Mouse (Mus musculus) cerebellum, adult 9-10 months (tissue): ENCODE measurements around the gene Slc44a5.
A peak's percentile ranks its signal among the peaks of the same experiment; 100 is the strongest.
"Not testable (repeated sequence)": the region's sequence is repeated elsewhere in the genome, so short reads cannot be mapped to it uniquely, and the experiment has no call there.

Experiments used
- DNase-seq: peaks from one replicate; pipeline ENCODE4 v3.0.0; 2022

Gene Slc44a5

DNA sequence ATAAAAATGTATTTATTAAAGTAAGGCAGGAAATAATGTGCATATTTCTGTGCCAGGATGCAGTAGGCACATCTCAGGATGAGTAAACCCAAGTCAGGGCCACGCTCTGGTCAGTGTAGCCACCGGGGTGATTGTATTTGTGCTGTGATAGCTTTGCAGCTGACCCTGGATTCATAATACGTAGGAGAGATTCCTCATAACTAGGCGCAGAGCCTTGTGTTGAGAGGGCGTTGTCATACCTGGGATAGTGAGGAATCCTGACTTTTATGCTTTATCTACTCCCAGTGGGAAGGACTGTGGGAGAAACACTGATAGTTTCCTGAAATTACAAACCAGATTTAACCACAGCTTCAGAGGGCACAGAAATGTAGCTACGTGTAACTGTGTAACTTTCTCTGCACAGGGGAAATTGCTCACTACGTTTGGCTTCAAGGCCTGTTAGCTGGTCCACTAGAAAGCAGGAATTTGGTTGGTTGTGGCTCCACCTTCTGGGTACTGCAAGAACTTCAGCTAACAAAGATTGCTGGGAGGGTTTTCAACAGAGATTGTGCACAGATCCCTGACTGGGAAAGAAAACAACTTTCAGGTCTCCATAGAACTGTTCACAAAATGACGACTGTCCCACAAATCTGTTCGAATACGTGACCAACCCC is 253.0 kb downstream of the Slc44a5 start:
- DNase-seq, result peak; percentile 61

DNA sequence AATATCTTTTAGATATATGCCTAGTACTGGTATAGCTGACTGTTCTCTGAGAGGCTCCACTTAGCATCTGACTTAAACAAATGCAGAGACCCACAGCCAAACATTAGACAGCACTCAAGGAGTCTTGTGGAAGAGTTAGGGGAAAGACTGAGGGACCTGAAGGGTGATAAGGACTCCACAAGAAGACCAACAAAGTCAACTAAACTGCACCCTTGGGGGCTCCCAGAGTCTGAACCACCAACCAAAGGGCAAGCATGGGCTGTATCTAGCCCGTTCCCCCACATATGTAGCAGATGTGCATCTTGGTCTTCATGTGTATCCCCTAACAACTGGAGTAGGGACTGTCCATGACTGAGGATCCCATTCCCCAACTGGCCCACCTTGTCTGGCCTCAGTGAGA is 271.7 kb downstream of the Slc44a5 start:
- DNase-seq, result no peak

DNA sequence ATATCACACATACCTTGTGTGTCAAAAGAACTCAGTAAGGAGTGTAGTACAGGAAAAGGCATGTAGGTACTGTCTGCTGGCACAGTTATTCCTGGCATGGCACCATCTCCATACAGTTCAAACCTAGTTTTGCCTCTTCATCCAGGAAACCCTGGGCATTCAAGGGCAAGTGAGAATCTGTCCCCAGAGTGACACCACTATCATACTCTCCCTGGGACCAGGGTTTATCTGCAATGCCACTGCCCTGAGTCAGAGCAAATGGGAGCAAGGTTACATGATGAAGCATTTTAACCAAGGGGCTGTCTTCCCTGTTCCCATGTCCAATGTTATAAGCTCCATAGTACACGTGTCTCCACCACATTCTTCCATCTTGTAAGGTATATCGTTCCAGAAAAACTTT is 278.2 kb downstream of the Slc44a5 start:
- no peak for DNase-seq

DNA sequence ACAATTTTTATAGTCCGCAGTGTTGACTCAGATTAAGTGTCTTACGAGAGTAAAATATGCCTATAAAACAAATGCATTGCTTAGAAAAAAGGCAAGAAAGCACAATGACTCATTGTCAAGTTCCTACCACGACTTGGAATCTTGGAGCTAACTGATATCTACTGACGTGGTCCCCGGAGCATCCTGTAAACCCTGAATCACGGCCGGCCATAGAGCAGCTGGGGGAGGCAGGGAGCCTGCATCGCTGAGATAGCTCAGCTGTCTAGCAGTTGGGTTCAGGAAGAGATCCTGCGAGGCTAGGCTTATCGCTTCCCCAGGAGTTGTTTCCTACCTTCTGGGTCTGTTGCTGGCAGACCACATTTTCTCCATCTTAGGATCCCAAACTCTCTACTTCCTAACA is 279.0 kb downstream of the Slc44a5 start:
- DNase-seq, result no peak

DNA sequence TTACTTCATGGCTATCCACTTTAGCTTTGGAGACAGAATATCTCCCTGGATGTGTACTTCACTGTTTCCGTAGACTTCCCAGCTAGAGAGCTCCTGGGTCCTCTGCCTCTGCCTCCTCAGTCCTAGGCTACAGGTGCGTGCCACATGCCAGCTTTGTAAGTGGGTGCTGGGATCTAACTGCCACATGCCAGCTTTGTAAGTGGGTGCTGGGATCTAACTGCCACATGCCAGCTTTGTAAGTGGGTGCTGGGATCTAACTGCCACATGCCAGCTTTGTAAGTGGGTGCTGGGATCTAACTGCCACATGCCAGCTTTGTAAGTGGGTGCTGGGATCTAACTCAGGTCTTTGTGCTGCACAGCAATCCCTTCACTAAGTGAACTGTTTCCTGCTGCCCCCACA is 281.0 kb downstream of the Slc44a5 start:
- DNase-seq, result not testable (repeated sequence)

DNA sequence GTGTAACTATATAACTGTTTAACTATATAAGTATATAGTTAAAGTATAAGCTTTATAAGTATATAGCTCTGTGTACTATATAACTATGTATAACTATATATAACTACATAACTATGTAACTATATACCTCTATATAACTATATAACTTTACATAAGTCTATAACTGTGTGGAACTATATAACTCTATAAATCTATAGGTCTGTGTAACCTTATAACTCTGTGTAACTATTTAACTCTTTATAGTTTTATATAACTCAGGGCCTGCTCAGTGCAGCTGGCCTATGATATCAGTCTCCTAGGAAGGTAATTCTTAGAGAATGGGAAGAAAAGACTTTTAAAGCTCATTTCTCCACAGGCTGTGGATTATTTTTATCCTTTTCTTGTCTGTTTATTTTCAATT is 284.1 kb downstream of the Slc44a5 start:
- no peak for DNase-seq

DNA sequence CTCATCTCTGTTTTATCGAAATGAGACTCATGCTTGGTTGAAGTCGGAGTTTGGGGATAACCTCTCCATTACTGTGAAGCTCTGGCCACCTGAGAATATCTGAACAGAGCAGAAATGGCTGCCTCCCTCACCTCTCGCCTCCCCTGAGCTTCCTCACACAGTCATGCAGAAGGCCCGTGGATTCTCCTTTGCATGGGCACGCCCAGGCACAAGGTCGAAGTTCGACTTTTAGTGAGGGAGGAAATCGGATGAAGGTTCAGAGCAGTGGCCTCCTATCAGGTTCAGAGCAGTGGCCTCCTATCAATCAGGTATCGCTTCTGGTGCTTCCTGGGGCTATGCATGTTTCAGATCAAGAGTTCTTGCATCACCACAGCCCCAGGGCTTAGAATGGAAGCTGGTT is 295.1 kb downstream of the Slc44a5 start:
- no peak for DNase-seq

DNA sequence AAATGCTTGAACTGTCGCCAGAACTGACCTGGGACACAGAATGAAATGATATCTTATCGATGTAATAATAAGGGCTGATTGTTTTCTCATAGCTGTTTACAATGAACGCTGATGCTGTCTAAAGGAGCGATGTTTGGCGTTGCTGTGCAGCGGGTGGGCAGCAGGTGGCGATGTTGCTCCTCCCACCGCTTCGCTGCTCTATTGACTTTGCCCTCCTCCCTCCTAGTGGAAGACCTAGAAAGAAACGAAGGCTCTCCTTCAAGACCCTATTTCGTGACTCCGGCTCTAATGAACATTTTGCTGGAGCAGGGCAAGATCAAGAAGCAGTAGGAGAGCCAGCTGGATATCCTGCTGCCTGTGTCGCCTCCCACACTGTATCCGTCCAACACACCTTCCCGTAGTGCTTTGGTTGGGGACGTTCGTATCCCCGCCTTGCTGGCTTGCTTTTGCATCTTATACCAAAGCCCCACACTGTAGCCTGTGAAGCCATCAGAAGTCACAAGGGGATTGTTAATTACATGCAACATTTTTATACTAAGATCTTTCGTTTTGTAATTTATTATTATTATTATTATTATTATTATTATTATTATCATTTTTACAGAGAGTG is 296.6 kb downstream of the Slc44a5 start:
- DNase-seq, result peak; percentile 60

DNA sequence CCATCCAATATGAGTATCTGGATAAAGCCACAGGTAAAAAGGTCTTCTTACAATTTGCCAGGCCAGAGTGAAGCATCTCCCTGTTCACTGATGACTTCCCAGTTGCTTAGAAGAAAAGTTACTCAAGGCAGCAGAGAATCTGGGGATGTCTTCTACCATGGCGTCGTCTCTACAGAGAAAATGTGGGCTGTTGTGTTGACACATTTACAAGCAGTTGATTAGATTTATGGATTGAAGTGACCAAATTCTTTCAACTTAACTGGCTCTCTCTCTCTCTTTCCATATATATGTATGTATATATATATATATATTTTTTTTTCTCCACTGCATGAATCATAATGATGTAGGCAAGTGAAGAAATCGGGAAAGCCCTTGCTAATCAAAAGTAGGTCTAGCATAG is 301.4 kb downstream of the Slc44a5 start:
- DNase-seq, result no peak

DNA sequence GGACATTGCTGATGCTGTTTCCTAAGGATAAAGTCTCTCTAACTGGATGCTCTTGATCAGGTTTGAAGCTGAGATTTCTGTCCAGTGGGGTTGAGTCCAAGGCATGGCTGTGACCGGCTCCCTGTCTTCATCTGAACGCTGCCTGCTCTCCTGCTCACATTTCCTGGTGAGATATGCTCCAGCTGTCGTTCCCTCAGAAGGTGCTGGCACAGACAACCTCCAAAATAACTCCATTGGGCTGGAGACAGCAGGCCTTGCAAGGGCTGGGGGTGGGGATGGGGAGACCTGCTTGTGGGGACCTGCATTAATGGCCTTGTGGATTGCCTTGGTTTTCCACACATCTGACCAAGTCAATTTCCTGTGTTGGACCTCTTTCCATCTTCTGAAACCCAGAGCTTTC is 311.0 kb downstream of the Slc44a5 start:
- DNase-seq, result no peak

DNA sequence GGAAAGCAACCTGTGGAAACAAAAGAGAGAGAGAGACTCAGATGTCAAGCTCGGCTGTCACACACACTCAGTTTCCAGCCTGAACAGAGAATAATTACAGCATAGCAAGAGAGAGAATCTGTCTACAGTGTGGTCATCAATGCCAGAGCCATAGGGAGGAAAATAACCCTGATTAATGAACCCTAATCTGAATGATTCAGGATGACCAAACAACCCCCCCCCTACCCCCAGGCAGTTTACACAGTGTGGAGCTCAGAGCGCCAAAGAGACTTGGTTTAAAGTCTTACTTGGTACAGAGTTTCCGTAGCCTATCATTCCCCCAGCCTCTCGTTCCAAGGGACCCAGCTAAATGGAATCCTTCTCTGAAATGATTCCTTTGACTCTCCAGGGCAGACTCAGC is 312.1 kb downstream of the Slc44a5 start:
- no peak for DNase-seq

DNA sequence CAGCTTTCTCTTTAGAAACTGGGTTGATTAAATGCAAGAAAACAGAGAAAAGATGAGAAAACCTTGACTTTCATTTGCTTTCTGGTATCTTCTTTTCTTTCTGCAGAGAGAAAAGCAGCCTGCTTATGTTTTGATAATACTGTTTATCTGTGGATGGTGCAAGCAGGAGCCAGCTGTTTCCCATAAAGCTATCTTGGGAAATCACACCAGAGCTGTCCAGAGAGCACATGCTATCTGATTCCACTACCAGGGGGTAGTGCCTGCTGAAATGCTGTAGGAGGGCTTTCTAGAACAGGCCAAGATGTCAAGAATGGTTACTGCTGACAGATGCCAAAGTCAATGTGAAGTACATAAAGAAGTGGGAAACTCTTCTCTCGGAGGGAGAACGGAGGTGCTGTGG is 314.0 kb downstream of the Slc44a5 start:
- no peak for DNase-seq

DNA sequence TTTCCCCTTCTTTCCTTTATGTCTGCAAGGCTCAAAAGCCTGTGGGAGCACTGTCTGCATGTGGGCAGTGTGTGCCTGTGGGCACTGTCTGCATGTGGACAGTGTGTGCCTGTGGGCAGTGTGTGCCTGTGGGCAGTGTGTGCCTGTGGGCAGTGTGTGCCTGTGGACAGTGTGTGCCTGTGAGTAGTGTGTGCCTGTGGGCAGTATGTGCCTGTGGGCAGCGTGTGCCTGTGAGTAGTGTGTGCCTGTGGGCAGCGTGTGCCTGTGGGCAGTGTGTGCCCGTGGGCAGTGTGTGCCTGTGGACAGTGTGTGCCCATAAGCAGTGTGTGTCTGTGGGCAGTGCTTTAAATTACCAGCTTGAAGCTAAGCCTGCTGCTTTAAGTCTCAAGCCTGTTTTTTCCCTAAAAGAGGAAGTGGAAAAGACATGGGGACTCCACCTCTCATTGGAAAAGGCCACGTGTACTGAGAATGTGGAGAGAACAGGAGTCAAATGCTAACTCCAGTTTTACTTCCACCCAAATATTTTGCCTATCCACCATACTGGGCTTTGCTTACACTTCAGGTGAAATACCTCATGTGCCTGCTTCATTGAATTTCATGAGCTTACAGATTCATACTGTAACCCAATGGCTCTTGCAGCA is 315.3 kb downstream of the Slc44a5 start:
- DNase-seq, result no peak

DNA sequence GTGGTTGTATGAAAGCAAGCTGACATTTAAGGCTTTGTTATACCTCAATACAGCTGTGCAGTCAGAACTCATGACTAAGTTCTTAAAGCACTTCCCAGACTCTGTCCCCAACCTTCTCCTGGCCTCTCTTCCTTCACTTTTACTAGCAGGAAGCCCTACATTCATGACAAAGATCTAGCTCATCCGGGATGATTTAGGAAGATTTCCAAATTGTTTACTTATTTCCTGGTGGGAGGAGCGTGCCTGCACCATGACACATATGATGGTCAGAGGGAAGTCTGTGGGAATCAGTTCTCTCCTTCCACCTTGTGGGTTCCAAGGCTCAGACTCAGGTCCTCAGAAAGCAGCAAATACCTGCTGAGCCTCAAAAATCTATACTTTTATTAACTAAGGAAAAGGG is 317.1 kb downstream of the Slc44a5 start:
- DNase-seq, result no peak

DNA sequence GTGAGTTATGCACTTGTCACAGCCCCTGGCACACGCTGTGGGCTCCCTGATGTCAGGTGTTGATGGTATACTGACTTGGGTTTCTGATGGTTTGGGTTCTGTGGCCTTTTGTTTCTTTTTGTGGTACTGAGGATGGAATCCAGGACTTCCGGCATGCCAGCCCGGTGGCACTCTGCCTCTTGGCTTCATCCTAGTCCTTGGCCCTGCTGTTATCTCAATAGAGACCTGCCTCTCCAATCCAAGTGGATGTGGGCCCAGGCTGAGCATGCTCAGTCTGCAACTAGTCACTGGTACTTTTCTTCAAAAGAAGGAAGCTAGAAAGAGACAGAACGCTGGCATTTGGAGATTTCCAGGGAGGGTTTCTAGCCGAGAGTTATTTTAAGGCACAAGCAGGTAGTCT is 318.9 kb downstream of the Slc44a5 start:
- DNase-seq, result no peak

DNA sequence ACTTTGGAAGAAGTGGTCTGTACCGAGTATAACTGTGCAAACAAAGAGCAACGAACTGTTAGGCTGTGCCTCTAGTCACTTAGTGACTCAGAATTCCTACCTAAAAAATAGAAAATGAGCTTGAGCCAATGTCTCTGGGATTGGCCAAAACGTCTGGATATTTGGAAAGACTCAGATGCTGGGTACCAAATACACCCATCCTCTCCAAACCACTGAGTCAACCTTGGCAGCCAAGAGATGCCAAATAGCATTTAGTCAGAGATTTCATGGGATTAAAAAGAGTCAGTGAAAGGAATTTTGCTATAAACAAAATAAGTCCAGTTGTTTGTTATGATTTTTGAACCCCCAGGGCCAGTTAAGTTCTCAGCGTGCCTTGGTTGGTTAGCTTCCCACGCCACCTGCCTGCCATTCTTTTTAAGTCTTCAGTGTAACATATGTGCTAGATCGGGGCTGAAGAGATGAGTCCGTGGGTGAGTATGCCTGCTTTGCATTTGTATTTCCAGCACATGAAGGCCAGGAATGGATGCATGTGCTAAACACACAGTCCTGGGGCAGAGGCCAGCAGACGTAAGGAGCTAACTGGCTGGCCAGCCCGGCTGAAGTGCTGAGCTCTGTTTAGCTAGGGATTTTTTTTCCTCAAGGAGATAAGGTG is 320.7 kb downstream of the Slc44a5 start:
- no peak for DNase-seq

DNA sequence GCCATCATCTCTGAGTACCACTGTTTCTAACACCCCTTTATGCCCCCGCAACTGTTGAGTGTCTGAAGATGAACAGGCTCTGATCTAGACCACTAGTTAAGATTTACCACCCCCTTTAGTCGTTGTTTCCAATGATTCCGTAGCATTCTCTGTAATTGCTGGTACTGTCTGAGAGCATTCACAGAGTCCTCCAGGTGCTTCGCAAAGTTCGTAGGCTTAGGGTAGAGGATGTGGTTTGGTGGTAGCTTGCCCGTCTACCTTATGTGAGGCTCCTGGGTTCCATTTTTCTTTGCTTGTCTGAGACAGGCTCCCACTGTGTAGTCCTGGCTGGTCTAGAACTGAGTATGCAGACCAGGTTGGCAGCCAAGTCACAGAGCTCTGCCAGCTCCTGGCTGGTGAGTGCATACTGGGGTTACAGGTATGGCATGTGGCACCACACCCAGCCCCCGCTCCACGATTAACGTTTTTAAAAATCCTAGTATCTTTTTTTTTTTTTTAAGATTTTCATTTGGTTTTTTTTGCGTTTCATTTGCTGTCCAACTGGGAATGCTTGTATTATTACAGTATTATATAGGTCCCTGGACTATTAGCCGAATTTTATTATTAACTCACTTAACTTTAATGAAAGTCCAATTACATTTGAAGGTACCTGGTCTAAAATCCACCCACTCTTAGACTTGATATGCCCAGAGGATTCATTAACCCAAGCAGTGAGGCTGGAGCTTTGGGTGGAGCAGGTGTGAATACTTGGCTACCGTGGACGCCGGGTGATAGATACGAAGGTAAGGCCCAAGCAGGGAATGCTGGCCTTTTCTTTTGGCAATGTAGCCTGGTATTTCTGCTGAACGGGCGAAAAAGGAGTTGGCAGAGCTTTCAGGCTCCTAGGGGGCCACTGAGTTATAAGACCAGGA is 321.9 kb downstream of the Slc44a5 start:
- no peak for DNase-seq

DNA sequence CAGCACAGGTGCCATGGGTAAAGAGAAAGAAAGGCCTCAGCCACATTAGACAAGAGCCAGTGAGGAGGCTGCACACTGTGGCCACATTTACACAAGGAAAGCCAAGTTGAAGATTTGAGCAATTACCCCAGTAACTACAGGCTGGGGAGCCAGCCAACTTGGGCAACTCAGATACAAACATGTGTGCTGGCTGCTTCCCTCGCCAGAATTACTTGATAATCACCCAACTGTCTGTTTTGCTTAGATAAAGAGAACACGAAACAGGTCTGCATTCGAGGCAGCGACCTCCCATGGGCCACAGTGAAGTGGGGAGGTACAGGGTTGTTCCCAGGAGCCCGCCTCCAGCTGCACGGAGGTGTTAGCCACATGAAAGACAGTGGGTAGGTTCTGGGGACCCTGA is 324.3 kb downstream of the Slc44a5 start:
- no peak for DNase-seq

DNA sequence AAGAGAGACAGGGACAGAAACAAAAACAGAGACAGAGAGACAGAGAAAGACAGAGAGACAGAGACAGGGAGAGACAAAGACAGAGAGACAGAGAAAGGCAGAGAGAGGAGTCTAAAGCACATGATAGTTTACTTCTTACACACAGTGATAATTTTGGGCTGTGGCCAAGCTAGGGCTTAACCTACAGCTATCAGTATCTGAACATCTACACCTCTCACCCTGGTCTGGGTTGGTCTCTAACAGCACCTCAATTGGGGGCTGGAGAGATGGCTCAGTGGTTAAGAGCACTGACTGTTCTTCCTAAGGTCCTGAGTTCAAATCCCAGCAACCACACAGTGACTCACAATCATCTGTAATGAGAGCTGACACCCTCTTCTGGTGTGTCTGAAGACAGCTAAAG is 325.3 kb downstream of the Slc44a5 start:
- DNase-seq, result no peak

DNA sequence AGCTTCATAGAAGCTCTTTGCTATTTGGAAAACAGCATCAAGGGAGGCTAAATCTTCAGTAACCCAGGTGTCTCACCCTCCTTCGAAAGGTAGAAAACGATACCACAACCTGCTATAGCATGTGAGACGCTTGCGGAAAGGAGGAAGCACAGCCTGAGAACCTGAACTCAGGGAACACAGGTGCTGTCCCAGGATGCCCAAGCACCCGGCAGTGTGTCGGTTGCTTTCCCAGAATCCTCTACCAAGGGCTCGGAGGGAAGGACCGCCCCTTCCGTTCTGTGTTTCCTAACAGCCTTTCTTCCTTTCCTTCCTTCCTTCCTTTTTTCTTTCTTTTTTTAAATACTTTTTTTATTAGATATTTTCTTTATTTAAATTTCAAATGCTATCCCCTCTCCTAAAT is 326.8 kb downstream of the Slc44a5 start:
- no peak for DNase-seq

DNA sequence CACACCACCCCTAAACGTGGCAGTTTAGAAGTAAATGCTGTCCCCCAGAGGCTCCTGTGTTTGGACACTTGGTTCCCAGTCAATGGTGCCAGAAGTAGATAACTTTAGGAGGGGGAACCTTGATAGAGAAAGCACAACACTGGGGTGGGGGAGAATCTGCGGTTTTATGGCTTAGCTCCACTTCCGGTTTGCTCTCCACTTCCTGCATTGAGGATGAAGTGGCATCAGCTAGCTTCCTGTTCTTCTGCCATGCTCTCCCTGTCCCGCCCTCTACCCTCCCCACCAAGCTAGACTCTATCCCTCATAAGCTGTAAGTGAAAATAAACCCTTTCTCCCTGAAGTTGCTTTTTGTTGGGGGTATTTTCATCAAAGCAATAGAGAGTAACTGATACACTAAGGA is 327.9 kb downstream of the Slc44a5 start:
- no peak for DNase-seq

DNA sequence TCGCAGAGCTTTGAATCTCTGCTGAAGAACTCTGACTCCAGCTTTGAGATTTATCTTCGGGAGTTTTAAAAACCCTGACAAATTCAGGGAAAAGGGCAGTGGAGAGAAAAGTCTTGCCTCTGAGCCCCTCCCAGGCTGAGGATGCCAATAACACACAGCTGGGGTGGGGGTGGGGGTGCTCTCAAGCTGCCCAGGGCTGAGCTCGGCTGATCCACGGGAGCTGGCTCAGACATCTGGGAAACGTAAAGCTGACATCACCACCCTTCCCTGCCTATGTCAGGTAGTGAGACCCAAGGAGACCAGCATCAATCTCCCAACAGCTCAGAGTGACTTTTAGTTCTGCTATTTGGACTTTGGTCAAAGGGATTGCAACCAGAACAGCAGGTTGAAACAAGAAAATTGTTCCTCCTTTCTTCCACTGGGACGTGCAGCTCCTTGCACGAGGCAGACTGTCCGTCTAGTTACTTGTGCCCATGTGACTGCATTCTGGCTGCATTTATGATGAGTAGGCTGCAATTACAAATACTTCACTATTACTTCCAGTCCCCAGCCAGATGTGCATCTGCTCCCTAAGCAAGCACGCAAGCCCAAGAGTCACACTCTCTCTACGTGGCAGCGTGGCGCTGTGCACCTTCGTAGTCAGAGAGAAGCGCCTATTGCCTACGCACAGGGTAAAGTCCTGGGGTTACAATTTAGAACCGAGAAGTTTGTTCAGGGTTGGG is 332.1 kb downstream of the Slc44a5 start:
- DNase-seq, result no peak
